Mouse (Mus musculus) left cerebral cortex, postnatal 4 days (tissue): ENCODE results near the gene Egr4. TPM values are rescaled to one million over a fixed set of nuclear protein-coding genes. Genes with fewer than 3 reads are reported as not detected.

Source experiments
- DNase-seq: peaks from one replicate; pipeline ENCODE4 v3.0.0-alpha.2; 2022
- intact Hi-C: fragments of 180-260 bp; cut with DNase I; formaldehyde crosslinking; loops from one replicate; pipeline ENCODE4 v1.15.1; 2025
- total RNA-seq, 2 experiments: library from RNA; stranded (reverse); gene quantifications; 2 replicates each; pipeline ENCODE4 v1.2.3; 2021

Gene Egr4
- 1 to 10 TPM; 4.7 to 6.0 TPM for total RNA-seq

GRCm38 (mm10) chr6:85513531-85513910 is at the start of gene Egr4:
Gene Egr4 (minus strand): TSS chr6:85513589.
- DNase-seq, result peak; percentile 64
- intact Hi-C loops, result no loop called here

- intact Hi-C loops, result no loop called here
- DNase-seq, result no peak
Observed at GRCm38 (mm10) chr6:85562374-85562773, 49.0 kb upstream of the Egr4 start.

GRCm38 (mm10) chr6:85547642-85548041 is 34.3 kb upstream of the Egr4 start:
- no peak for DNase-seq
- intact Hi-C loops, result no loop called here

- intact Hi-C loops, result no loop called here
- peak; percentile 76 for DNase-seq
Observed at GRCm38 (mm10) chr6:85544251-85544881, 31.0 kb upstream of the Egr4 start.

GRCm38 (mm10) chr6:85543351-85544175 is 30.2 kb upstream of the Egr4 start:
- intact Hi-C loops, result no loop called here
- peak; percentile 24 for DNase-seq

GRCm38 (mm10) chr6:85522825-85523224 is 9.4 kb upstream of the Egr4 start:
- no peak for DNase-seq
- intact Hi-C loops, result no loop called here

GRCm38 (mm10) chr6:85522026-85522425 is 8.6 kb upstream of the Egr4 start:
- no peak for DNase-seq
- intact Hi-C loops, result no loop called here

GRCm38 (mm10) chr6:85518091-85518693 is 4.8 kb upstream of the Egr4 start:
- DNase-seq, result peak; percentile 69
- intact Hi-C loops, result no loop called here

GRCm38 (mm10) chr6:85515941-85516340 is 2.6 kb upstream of the Egr4 start:
- DNase-seq, result peak; percentile 97

GRCm38 (mm10) chr6:85512577-85513530 is 535 bp downstream of the Egr4 start:
- intact Hi-C loops, result no loop called here
- peak; percentile 17 for DNase-seq

More at GRCm38 (mm10) chr6:85515941-85516340, 2.6 kb upstream of the Egr4 start:
- intact Hi-C loops, result no loop called here

- intact Hi-C loops, result no loop called here
- no peak for DNase-seq
Observed at GRCm38 (mm10) chr6:85512056-85512440, 1.3 kb downstream of the Egr4 start.

- intact Hi-C loops, result no loop called here
- peak; percentile 11 for DNase-seq
Observed at GRCm38 (mm10) chr6:85511286-85512055, 1.9 kb downstream of the Egr4 start.

GRCm38 (mm10) chr6:85510476-85510875 is 2.9 kb downstream of the Egr4 start:
- intact Hi-C loops, result no loop called here
- DNase-seq, result peak; percentile 79

- no peak for DNase-seq
- intact Hi-C loops, result no loop called here
Observed at GRCm38 (mm10) chr6:85508602-85509001, 4.8 kb downstream of the Egr4 start.

- DNase-seq, result no peak
- intact Hi-C loops, result no loop called here
Observed at GRCm38 (mm10) chr6:85504908-85505307, 8.5 kb downstream of the Egr4 start.

GRCm38 (mm10) chr6:85502911-85503250 is 10.5 kb downstream of the Egr4 start, which contains the start of gene Fbxo41:
Gene Fbxo41 (minus strand): TSS chr6:85502994.
- intact Hi-C loops, result no loop called here

GRCm38 (mm10) chr6:85502103-85502910 is 11.1 kb downstream of the Egr4 start:
- DNase-seq, result no peak
- intact Hi-C loops, result no loop called here

More at GRCm38 (mm10) chr6:85502911-85503250, 10.5 kb downstream of the Egr4 start, which contains the start of gene Fbxo41:
- peak; percentile 72 for DNase-seq

GRCm38 (mm10) chr6:85501571-85502102 is 11.8 kb downstream of the Egr4 start:
- intact Hi-C loops, result no loop called here
- no peak for DNase-seq

- intact Hi-C loops, result no loop called here
- no peak for DNase-seq
Observed at GRCm38 (mm10) chr6:85500416-85500815, 13.0 kb downstream of the Egr4 start.
